Mouse (Mus musculus): ENCODE data around the gene Rdm1. TPM values are rescaled to one million over a fixed set of nuclear protein-coding genes. Genes with fewer than 3 reads are reported as not detected.

Rdm1 gene
- polyA plus RNA-seq, 1 experiment from 2014 or later, result 14.1 TPM

DNA sequence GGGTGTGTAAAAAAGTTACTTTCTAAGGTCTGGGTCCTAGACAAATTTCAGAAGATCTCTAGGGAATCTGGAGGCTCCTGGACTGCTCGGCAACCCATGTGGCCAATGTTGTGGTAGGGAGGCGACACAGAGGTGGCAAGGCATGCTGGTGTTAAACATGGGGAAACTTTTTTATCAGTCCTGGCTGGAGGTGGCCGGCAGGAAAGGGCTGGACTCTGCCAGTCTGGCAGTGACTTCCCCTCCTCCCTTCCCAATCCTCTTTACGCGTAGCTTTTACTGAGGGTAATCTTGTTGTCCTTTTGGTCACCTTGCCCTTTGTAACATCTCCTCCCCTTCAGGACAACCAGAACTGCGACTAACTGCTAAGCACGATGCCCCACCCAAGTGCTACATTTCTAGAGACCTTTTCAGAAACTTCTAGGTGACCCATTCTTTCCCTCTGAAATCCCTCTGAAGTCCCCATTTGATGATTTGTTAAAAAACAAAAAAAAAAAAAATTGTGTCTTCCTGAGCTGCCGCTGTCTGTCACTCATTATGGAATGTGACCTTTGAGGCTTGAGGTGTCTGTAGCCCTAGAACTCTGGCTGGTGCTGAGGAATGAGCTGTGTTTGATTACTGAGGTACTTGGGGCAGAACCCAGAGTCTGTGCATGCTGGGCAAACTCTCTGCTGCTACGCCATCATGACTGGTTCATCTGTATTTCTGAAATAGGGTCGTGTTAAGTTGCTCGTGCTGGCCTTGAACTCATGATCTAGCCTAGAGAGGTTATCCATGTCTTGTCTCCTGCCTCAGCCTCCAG is 36.4 kb downstream of the Rdm1 start:
- Histone ChIP-seq H3K4me3 (replicated peaks) (no peak overlapping the region), H3K9me3 (replicated peaks) (no peaks in the 10 kb centered on the region), H3K4me2 (no peak overlapping the region), H3K27me3 (replicated peaks) (no peaks in the 10 kb centered on the region), H3K4me1 (peaks cover 32% of the 10 kb centered on the region), H3K36me3 (no peaks in the 10 kb centered on the region), H3K27ac (replicated peaks) (no peak overlapping the region), H3K9ac (replicated peaks) (no peak overlapping the region)
- 65% methylated on average over 11 of the region's 11 CpGs for WGBS
- no peak for ATAC-seq (ENCODE audit: low FRiP score)

- 4% methylated on average over 34 of the region's 34 CpGs for WGBS
- H3K9me3 ChIP-seq (replicated peaks), result no peaks in the 10 kb centered on the region
- H3K4me2 ChIP-seq, result peak within 1 kb of the TSS; percentile 94
- no peaks in the 10 kb centered on the region for H3K36me3 ChIP-seq
- peak within 1 kb of the TSS; percentile 93 for H3K27ac ChIP-seq (replicated peaks)
- peaks cover 37% of the 10 kb centered on the region for H3K4me1 ChIP-seq
- H3K9ac ChIP-seq (replicated peaks), result peak within 1 kb of the TSS; percentile 78
- peak within 1 kb of the TSS; percentile 63 for H3K4me3 ChIP-seq (replicated peaks)
- peak; percentile 96 for ATAC-seq (ENCODE audit: low FRiP score)
- H3K27me3 ChIP-seq (replicated peaks), result no peaks in the 10 kb centered on the region
Observed at GRCm38 (mm10) chr11:101664825-101665635, 38.0 kb downstream of the Rdm1 start, which contains the start of gene Arl4d. TSS of gene Arl4d (plus strand) at chr11:101665541.

DNA sequence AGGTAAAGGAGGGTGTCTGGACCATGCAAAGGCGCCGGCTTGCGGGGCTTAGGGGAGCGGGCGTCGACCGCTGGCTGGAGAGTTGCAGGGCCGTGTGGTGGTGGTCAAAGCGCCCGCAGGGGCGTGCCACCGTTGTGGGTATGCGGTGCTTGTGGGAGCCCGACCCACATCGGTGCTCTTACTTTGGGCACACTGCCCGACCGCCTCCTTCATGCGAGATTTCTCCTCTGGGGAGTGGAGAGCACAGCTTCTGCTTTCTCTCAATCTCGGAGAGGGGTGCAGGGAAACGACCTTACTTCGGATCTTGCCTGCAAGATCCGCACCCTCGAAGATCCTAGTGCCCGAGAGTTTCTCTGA is 38.6 kb downstream of the Rdm1 start:
- peak overlapping the region; percentile 94 for H3K4me2 ChIP-seq
- peak overlapping the region; percentile 93 for H3K27ac ChIP-seq (replicated peaks)
- no peaks in the 10 kb centered on the region for H3K9me3 ChIP-seq (replicated peaks)
- H3K4me1 ChIP-seq, result peaks cover 37% of the 10 kb centered on the region
- H3K9ac ChIP-seq (replicated peaks), result peak overlapping the region; percentile 78
- H3K36me3 ChIP-seq, result no peaks in the 10 kb centered on the region
- no peaks in the 10 kb centered on the region for H3K27me3 ChIP-seq (replicated peaks)
- ATAC-seq (ENCODE audit: low FRiP score), result no peak; the same call in 1 of the 2 replicates
- peak overlapping the region; percentile 63 for H3K4me3 ChIP-seq (replicated peaks)
- under 1% methylated on average over 24 of the region's 24 CpGs for WGBS

DNA sequence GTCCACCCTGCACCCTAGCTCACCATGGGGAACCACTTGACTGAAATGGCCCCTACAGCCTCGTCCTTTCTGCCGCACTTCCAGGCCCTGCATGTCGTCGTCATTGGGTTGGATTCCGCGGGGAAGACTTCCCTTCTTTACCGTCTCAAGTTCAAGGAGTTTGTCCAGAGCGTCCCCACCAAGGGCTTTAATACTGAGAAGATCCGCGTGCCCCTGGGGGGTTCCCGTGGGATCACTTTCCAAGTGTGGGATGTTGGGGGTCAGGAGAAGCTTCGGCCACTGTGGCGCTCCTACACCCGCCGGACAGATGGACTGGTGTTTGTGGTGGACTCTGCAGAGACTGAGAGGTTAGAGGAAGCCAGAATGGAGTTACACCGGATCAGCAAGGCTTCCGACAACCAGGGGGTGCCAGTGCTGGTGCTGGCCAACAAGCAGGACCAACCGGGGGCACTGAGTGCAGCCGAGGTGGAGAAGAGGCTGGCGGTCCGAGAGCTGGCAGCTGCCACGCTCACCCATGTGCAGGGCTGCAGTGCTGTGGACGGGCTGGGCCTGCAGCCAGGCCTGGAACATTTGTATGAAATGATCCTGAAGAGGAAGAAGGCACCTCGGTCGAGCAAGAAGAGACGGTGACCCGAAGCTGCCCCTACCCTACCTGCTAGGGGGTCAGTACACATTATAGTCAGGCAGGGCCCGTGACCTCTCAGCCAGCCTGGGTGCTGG is 39.8 kb downstream of the Rdm1 start:
- ATAC-seq (ENCODE audit: low FRiP score), result no peak
- Histone ChIP-seq H3K27ac (replicated peaks) (0 out of 2 replicates have a peak overlapping the region, but pooled peaks have one; percentile 18), H3K4me1 (peaks cover 37% of the 10 kb centered on the region), H3K27me3 (replicated peaks) (no peaks in the 10 kb centered on the region), H3K4me2 (peak overlapping the region; percentile 94), H3K9me3 (replicated peaks) (no peaks in the 10 kb centered on the region), H3K4me3 (replicated peaks) (peak overlapping the region; percentile 63), H3K9ac (replicated peaks) (peak overlapping the region; percentile 20; the same call in 1 of the 2 replicates), H3K36me3 (no peaks in the 10 kb centered on the region)
- WGBS, result 77% methylated on average over 28 of the region's 28 CpGs

GRCm38 (mm10) chr11:101667871-101668532 is 41.0 kb downstream of the Rdm1 start:
- 62% methylated on average over 14 of the region's 14 CpGs for WGBS
- Histone ChIP-seq H3K9ac (replicated peaks) (no peak overlapping the region), H3K27ac (replicated peaks) (no peak overlapping the region), H3K36me3 (no peaks in the 10 kb centered on the region), H3K4me1 (peaks cover 37% of the 10 kb centered on the region), H3K9me3 (replicated peaks) (no peaks in the 10 kb centered on the region), H3K4me2 (peak overlapping the region; percentile 94), H3K27me3 (replicated peaks) (no peaks in the 10 kb centered on the region), H3K4me3 (replicated peaks) (no peak overlapping the region)
- no peak for ATAC-seq (ENCODE audit: low FRiP score)

DNA sequence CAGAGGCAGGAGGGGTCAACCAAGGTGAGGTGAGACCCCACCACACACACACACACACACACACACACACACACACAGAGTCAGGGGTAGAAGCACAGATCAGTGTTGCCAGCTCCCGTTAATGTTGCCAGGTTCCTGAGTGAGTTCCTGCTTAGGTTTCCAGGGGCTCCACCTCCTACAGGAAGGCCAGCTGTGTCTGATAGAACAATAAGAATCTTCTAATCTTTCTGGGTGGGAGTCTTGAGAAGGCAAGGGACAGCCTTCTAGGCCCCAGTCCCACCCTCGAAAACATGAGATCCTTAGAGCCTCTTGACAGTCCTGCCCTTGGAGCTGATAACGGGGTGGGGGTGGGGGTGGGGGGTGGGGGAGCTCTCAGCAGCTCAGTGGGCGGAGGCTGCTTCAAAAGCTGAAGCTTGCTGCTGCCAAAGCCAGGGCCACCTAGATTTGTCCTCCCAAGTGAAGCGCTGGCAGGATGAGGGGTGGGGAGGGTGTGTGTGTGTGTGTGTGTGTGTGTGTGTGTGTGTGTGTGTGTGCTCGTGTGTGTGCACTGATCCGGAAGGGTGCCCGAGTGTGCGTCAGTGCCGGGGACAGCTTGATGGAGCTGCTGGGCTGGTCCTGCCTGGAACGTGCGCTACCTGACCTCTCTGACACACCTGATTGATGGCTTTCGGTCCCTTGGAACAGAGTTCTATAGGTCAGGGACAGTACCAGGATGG is 41.7 kb downstream of the Rdm1 start:
- peaks cover 37% of the 10 kb centered on the region for H3K4me1 ChIP-seq
- no peak overlapping the region for H3K27ac ChIP-seq (replicated peaks)
- 43% methylated on average over 13 of the region's 13 CpGs for WGBS
- no peak overlapping the region for H3K9ac ChIP-seq (replicated peaks)
- H3K4me3 ChIP-seq (replicated peaks), result no peak overlapping the region
- ATAC-seq (ENCODE audit: low FRiP score), result no peak
- H3K36me3 ChIP-seq, result no peaks in the 10 kb centered on the region
- H3K4me2 ChIP-seq, result peak overlapping the region; percentile 94
- no peaks in the 10 kb centered on the region for H3K9me3 ChIP-seq (replicated peaks)
- H3K27me3 ChIP-seq (replicated peaks), result no peaks in the 10 kb centered on the region

GRCm38 (mm10) chr11:101670334-101670733 is 43.3 kb downstream of the Rdm1 start:
- no peak for ATAC-seq (ENCODE audit: low FRiP score)
- Histone ChIP-seq H3K9me3 (replicated peaks) (no peaks in the 10 kb centered on the region), H3K27me3 (replicated peaks) (no peaks in the 10 kb centered on the region), H3K4me3 (replicated peaks) (no peak overlapping the region), H3K27ac (replicated peaks) (no peak overlapping the region), H3K36me3 (no peaks in the 10 kb centered on the region), H3K4me2 (no peak overlapping the region), H3K9ac (replicated peaks) (no peak overlapping the region), H3K4me1 (peaks cover 33% of the 10 kb centered on the region)
- whole genome bisulfite sequencing, result 98% methylated on average over 1 of the region's 1 CpGs

- Histone ChIP-seq H3K4me3 (replicated peaks) (no peak overlapping the region), H3K9me3 (replicated peaks) (no peaks in the 10 kb centered on the region), H3K36me3 (no peaks in the 10 kb centered on the region), H3K4me1 (peaks cover 27% of the 10 kb centered on the region), H3K4me2 (no peak overlapping the region), H3K9ac (replicated peaks) (no peak overlapping the region), H3K27me3 (replicated peaks) (no peaks in the 10 kb centered on the region), H3K27ac (replicated peaks) (no peak overlapping the region)
- 92% methylated on average over 4 of the region's 4 CpGs for WGBS
- ATAC-seq (ENCODE audit: low FRiP score), result no peak
Observed at GRCm38 (mm10) chr11:101671255-101671654, 44.3 kb downstream of the Rdm1 start.

DNA sequence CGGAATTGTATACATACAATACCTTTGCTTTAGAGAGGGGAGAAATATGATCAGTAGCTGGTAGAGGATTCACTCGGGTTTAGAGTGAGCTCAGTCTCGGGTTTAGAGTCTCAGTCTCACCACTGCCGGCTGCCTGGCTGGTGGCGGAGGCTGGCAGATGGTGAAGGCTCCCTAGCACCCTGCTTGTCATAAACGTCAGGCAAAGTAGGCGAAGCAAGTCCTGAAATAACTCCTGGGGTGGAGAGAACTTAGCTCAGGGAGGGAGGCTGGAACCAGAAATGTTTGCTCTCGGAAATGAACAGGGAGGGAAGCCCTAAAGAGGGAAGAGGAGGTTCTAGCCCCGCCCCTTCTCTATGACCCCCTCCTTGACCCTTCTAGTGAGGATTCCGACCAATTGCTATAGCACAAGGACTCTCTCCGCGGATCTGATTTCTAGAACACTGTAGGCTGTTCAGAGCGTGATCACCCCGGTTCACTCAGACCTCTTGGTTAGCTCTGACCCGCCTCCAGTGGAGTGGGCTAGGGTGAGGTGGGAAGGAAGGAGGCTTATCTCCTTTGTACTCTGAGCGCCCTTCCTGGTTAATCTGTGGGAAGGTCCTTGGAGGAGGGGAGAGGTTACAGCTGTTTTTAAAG is 46.1 kb downstream of the Rdm1 start:
- H3K27me3 ChIP-seq (replicated peaks), result no peaks in the 10 kb centered on the region
- H3K36me3 ChIP-seq, result no peaks in the 10 kb centered on the region
- no peak overlapping the region for H3K27ac ChIP-seq (replicated peaks)
- H3K4me3 ChIP-seq (replicated peaks), result no peak overlapping the region
- no peak for ATAC-seq (ENCODE audit: low FRiP score)
- peaks cover 8% of the 10 kb centered on the region for H3K4me1 ChIP-seq
- no peak overlapping the region for H3K4me2 ChIP-seq
- H3K9ac ChIP-seq (replicated peaks), result no peak overlapping the region
- no peaks in the 10 kb centered on the region for H3K9me3 ChIP-seq (replicated peaks)
- WGBS, result 35% methylated on average over 16 of the region's 16 CpGs

- Histone ChIP-seq H3K4me3 (replicated peaks) (no peak overlapping the region), H3K4me2 (no peak overlapping the region), H3K27me3 (replicated peaks) (no peaks in the 10 kb centered on the region), H3K4me1 (0 out of 2 replicates have a peak, but pooled peaks cover under 1% of the 10 kb centered on the region), H3K9me3 (replicated peaks) (no peaks in the 10 kb centered on the region), H3K36me3 (no peaks in the 10 kb centered on the region), H3K9ac (replicated peaks) (no peak overlapping the region), H3K27ac (replicated peaks) (no peak overlapping the region)
- no peak for ATAC-seq (ENCODE audit: low FRiP score)
- WGBS, result 93% methylated on average over 5 of the region's 5 CpGs
Observed at GRCm38 (mm10) chr11:101674106-101674505, 47.1 kb downstream of the Rdm1 start.

Data from neural tube, embryonic 15.5 days (tissue).